Mouse (Mus musculus) brain, embryonic 18.5 days (tissue): Measurements from ENCODE around the gene Tnfrsf1b.

Experiments
- DNase-seq: peaks from one replicate; pipeline ENCODE4 v3.0.0-alpha.2; 2012; ENCODE audit warnings: low read depth, low spot score

The Tnfrsf1b gene

DNA sequence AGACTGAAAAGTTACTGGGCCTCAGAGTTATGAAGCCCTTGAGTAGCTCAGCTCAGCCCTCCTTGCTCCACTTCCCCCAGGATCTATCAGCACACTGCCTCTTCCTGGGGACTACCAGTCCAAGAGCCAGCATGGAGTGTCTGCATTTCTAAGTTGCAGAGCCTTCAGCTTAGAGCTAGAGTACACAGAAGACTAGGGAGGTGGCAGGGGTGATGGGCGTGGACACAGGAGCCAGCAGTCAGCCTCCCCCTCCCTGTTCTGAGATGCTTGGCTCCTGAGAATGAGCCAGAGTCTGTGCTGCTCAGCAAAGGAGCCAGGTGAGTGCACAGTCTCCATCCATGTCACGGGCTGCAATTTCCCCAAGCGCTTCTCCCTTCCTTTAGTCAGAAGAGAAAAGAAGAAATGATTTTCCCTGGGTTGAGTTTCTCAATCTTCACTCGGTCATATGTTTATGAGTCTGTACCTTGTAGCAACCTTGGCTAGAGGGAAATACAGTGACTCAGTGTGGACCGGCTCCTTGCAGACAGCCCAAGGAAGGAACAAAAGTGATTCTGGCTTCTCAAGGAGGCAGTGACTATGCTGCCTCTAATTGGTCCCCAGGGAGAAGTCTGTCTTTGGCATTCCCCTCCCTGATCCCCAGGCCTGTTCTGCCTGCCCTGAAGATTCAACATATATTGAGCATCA is 11.2 kb upstream of the Tnfrsf1b start:
- no peak for DNase-seq

DNA sequence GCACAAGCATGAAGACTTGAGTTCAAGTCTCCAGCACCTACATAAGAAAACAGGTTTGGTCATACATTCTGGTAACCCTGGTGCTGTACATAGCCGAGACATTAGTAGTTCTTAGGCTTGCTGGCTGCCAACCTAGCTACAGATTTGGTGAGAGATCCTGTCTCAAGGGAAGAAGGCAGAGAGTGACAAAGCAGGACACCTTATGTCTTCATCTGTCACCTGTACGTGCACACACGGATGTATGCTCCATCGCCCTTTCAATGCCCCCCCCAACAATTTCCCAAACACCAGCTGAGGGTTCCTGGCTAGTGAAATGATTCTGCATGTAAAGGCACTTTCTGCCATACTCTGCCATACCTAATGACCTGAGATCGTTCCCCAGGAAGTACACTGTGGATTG is 9.5 kb upstream of the Tnfrsf1b start:
- DNase-seq = no peak

DNA sequence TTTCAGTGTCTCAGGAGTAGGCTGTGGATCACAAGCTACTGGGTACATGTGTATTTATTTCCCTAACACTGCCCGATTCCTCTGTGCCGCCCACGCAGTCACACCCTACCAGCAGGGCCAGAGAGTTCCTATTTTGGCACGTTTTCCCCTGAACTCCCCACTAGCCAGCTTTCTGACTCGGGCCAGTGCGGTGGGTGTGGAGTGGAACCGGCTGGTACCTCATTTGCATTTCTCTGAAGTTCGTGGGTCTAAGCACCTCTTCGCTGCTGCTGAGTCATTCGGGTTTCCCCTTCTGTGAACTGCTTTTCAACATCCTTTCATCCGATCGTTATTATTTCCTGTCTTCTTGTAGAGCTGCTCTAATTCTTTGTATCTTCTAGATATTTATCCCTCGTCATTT is 7.7 kb upstream of the Tnfrsf1b start:
- DNase-seq = no peak

DNA sequence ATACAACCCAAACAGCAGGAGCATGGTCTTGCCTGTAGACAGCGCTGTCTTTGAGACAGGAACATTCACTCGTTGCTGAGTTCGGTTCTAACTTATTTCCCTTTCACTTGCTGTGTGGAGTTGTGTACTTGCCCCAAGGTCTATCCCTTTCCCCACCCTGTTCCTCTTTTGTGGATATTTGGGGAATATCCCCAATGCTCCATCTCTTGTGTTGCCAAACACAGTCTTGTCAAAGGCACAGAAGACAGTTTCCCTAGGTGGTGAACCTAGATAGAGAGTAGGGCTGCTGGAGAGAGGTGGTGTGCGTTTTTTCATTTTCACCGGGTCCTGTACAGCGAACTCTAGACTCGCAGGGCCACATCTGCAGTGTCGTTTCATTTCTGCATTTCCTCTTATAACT is 5.9 kb upstream of the Tnfrsf1b start:
- DNase-seq = no peak

DNA sequence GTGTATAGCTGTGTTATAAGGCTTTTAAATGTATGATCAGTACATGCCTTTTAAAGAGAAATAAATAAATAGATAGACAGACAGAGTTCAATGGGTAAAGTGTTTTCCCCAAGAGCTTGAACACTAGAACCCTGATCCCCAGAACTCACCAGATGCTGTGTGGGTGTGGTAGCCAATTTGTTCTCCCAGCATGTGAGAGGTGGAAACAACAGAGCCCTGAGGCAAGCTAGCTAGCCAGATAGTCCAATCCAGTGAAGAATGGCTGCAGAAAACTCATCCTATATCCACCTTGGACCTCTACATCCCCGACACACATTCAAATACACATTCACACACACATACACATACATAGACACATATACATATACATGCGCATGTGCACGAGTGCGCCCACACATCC is 4.9 kb upstream of the Tnfrsf1b start:
- no peak for DNase-seq

DNA sequence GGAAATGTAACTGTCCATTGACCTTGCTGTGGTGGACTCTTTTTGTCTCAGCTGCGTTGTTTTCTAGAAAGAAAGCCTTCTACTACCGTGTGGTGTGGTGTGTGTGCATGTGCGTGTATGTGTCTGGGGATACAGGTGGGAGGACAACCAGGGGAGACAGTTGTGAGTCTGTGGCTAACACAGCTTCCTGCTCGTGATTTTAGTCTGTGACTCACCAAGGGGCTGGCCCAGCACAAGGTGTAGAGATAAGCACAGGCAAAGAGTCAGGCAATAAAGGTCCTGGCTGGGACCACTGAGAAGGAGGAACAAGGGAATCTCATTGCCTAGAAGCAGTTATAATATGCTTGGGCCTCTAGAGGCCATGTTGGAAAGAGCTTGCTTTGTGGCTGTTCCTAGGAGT is 3.3 kb upstream of the Tnfrsf1b start:
- no peak for DNase-seq

DNA sequence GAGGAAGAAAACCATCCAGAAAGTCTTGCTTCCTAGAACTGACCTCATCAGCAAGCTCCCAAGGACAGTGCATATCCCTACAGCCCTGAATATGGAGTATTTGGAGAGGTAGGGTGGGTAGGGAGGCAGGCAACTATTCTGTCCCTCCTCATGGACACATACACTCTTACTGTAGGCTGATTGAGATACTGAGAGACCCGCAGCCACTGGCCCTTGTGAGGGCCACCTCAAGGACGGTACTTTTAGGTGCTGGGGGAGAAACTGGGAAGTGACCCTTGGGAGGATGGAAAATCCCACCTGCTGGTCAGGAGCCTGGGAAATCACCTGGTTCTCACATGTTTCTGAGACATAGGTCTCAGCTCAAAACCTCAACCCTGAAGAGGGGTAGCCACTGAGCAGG is 886 bp upstream of the Tnfrsf1b start:
- no peak for DNase-seq

DNA sequence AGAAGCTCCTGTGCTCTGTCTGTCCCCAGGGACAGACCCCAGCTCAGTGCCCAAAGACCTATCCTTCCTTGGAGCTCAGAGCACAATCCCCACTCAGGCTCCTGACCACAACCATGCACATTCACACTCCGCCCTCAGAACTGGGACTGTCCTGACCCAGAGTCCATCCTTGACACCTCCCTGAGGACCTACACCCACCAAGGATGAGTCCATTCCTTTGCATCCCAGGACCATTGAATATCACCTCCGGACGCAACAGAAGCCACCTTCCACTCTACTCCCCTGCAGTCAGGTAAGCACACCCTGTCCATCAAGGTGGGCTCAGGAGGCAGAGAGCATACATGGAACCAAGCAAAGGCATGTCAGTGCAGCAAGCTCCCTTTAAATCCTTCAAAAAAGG is 1.1 kb downstream of the Tnfrsf1b start:
- no peak for DNase-seq

DNA sequence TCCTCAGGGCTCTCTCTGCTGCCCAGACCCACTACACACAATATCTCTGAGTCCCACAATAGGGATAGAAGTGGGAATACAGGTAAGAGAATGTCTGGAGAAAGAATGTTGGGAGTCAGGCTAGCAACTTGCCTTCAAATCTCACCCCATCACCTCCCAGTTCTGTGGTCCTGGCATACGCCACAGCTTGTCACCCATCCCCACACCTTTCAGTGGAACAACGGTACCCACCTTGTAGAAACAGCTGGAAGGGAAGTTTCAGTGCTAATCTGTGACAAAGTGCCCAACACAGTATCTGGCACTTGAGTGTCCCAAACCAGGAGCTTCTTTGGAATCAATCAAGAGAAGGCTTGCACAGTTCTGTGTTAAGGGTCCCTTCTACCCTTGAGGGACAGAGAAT is 2.0 kb downstream of the Tnfrsf1b start:
- DNase-seq = no peak

DNA sequence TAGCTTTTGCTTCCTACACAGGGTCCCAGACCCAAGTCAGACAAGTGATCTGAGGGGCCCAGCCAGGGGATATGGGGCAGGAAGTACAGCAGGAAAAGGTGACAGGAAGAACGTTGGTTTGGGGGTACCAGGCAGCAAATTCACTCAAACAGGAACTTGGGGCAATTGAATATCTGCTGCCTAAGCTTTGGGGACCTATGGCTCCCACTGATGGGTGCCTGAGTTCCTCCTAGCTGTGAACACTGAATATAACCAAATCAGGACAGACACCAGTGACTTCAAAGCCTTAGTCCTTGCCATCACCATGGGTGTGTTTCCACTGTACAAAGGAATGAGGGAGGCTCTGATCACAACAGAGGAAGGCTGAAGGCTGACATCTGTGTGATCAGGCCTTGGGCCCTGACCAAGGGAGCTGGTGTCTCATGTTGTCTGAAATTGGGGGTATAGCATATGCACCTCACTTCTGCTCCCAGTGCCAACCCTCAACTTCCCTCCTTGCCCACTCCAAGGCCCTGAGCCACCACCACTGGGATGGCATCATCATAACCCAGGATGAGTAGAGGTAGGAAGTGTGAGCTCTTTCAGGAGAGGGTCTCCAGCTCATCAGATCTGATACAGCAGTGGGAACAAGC is 3.8 kb downstream of the Tnfrsf1b start:
- no peak for DNase-seq

DNA sequence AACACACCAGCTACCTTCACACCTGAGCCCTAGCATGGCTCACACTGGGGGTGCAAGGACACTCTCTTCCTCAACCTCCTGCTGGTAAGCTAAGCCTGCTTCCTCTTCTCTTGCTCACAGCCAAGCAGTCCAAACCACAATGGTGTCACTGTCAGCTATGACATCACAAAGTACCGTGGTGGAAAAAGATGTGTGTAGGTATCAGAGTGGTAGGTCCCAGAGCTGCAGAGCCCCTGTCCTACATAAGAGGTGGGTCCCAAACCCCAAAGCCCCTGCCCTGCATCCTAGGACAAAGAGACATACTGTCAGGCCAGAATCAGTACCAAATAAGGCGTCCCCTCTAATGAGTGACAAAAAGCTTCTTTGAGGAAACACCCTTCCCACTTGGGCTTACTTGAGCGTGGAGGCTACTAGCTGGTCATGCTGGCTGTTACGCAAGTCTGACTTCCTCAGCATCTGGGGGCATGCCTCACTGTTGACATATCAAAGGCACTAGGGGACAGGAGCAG is 5.9 kb downstream of the Tnfrsf1b start:
- DNase-seq = no peak

DNA sequence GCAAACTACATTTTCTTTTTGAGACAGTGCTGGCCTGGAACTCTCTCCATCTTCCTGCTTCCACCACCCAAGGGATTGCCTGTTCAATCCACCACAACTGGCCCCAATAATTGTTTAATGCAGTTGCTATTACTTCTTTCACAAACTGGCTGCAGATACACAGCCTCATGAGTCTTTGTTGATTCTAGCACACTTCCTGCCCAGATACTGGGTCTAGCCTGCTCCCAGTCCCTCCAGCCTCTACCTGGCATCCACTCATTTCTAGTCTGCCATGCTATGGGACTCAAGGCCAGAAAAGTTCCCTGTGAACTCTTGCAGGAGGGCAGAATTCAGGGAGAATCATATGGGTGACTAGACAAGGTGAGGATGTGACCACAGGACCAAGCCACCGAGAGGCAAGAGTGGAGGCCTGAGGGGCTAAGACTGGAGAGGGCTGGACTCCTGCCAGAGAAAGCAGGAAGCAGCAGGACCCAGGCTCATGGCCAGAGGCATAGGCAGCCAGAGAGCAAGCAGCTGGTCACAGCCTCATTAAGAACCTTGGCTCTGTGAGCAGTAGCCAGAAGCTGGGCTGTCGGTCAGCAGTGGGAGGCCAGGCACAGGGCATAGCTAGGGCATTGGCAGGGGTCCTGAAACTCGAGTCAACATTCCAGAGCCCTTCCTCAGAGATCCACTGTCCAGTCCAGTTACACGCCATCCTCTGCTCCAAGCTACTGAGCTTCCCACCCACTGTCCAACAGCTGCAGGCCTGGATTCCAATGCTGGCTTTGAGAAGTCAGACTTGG is 7.4 kb downstream of the Tnfrsf1b start:
- no peak for DNase-seq

DNA sequence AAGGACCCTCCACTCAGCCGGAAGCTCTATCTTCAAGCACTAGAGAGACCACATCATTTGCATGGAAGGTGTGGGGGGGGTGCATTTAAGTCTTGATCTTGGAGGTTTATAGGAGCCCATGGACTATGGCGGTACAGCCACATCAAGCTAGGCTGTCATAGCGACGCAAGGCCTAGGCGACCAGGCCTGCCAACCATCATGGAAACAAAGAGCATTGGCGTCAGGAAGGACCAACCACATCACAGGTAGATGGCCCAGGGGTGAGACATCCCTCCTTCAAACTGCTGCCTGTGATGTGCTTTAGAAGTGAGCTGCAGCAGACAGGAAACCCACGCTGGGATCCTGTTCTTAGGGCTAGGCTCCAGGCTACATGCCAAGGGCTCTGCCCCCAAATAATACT is 10.6 kb downstream of the Tnfrsf1b start:
- no peak for DNase-seq

DNA sequence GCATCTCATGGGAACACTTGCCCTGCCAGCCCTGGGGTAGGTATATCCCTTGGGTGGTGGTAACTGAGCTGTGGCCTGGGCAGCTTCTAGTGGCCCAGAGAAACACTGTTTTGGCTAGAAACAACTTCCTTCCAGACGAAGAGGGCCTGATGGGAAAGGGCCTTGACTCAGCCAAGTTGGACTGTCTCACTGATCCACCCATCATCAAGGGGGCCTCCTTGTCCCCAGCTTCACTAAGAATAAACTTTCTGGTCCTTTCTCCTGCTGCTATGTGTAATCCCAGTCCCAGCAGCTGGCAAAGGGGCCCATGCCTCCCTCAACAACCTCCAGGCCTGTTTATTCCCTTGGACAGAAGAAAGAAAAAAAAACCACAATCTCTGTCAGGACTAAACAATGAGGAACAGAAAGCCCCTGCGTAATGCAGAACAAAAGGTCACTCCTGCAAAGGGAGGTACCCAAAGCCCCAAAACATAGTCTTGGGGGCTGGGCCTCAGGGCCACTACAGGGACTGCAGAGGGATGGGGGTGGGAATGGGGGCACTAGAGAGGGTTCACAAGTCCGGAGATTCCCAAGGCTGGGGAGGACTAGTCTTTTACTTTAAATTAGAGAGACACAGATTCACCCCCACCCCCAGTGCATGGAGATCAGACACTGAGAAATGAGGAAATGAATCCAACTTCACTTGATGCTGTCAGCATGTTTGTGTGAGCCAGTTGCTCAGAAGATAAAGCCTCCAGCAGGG is 13.0 kb downstream of the Tnfrsf1b start:
- no peak for DNase-seq

DNA sequence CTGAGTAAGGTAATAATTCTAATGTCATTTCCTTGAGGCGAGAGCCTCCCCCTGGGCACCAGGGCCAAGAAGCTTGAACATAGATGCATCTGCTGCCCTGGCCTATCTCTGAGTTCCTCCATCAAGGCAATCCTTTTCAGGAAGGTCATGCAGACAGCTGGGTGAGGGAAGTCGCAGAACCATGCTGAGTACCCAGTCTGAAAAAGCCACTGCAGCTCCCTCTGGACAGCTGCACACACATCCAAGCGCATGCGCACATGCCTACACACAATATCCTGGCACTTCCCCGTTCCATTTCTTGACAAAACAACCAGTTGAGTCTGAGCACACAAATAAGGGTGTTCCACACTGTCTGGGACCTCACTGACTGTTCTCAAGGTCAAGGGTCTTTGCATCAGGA is 14.9 kb downstream of the Tnfrsf1b start:
- DNase-seq = no peak

DNA sequence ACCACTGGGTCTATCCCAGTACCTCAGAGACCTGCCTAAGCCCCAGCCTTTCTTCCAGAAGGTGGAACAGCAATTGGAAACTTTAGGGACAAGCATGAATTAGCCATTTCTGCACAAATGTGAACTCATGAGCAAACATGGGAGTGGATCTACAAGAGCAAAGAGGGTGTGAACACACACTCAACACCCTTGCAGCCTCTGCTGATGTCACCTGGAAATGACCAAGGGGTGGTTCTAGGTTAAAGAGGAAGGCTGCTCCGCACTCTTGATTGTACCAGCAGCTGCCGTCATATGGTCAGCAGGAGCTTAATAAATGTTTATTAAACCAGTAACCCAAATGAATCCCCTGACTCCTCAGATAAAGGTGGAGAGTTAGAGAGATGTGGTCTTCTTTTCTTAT is 16.0 kb downstream of the Tnfrsf1b start:
- DNase-seq = no peak

DNA sequence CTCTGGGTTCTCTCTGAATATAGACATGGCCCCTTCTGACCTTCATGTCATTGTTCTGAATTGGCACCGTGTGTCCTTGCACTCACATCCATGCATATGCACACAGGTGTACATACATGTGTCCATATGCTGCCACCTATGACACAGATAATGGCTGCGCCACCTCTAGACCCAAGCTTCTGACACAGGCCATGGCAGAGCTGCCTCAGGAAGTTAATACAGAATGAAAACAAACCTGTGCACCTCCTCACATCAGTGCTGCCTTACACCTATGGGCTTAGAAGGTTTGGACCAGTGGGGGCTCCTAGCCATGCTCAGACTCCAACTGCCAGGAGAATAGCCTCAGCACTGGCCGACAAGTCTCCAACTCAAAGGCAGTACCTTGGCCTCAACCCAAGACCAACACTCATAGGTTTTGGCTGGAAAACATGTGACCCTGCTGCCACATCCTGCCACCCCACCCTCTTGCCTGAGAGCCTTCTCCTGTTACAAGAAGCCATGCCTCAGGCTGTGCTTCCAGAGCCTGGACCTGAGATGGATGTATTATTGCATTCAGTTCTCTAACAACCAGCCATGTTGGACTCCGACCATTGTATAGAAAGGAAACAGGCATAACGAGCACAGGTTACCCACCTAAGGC is 17.0 kb downstream of the Tnfrsf1b start:
- DNase-seq = no peak

DNA sequence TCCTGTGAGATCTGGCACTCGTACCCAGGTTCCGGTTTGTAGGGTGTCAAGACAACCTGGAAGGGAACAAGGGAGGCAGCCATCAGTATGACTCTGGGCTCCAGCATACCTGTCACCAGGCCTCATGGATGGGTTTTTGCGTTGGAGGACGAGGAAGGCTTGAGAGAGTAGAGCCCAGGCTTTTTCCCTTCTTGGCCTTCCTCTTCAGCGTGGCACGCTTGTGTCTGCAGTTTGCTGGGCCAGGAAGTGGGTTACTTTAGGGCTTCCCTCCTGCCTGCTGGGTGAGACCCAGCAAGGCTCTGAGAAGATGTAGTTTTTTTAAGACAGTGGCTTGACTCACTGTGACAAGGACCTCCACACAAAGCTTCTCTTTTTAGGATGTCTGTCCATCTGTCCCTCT is 17.6 kb downstream of the Tnfrsf1b start:
- no peak for DNase-seq

DNA sequence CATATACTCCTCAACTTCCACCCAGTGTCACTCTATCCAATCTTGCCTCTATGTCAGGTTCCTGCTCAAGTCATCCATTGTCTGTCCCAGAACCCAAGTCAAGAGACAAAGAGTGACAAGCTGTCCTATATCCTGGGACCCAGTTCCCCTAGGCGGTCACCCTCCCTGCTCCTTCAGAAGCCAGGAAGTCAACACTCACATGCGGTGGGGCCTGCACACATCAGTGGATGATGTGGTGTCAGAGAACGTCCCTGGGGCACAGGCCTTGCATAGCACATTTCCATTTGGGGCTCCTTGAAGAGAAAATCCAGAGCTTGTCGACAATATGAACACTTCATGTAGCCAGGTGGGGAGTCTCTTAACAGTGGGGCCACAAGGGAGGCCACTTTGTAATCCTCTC is 22.1 kb downstream of the Tnfrsf1b start:
- no peak for DNase-seq

DNA sequence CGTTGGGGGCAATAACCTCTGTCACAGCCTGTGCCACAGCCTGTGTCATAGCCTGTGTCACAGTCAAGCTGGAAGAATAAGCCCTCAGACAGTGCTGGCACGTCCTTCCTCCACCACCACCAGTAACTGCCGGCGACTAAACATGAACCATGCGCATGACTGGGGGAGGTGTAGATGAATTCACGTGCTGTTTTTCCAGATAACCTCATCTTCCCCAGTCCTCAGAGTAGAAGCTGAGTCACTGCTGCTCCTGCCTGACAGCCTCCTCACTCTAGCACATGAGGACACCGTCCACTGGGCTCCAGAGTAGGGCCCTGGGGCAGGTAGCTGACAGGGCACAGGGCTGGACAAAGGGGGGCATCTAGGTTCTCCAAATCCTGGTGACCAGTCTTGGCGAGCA is 24.6 kb downstream of the Tnfrsf1b start:
- no peak for DNase-seq

DNA sequence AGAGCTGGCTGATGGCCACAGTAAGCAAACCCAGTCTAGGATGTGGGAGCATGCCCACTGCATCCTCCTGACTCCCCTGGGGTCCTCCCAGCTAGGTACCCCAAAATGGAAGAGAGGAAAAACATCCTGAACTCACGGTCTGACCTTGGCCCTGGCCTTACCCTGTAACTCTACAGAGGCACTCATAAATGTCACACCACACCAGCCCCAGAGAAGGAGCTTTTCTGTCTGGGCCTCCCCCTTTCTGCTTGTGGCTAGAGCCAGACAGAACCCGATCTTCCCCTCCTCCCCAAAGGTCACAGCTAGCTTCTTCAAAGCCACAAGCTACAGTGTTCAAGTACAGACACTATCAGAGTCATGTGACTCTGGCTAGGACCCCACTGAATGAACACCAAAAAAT is 25.3 kb downstream of the Tnfrsf1b start:
- DNase-seq = no peak

DNA sequence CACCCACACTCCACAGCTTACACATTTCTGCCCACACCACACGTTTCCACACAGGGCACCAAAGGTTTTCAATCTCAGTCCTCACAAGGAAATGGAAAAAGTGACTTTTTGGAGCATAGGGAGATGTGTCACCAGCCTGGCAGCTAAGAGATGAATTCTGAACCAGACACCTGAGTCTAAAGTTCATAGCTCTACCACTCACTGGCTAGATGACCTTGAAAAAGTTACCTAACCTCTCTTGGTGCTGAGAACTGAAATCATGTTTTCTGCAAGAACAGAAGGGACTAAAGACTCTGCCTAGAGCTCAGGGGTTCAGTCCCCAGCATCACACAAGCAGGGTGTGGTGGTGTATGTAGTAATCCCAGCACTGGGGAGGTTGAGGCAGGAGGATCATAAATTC is 26.7 kb downstream of the Tnfrsf1b start:
- no peak for DNase-seq
